Mouse (Mus musculus): Measurements from ENCODE around the gene Ptgfrn.

The Ptgfrn gene

DNA sequence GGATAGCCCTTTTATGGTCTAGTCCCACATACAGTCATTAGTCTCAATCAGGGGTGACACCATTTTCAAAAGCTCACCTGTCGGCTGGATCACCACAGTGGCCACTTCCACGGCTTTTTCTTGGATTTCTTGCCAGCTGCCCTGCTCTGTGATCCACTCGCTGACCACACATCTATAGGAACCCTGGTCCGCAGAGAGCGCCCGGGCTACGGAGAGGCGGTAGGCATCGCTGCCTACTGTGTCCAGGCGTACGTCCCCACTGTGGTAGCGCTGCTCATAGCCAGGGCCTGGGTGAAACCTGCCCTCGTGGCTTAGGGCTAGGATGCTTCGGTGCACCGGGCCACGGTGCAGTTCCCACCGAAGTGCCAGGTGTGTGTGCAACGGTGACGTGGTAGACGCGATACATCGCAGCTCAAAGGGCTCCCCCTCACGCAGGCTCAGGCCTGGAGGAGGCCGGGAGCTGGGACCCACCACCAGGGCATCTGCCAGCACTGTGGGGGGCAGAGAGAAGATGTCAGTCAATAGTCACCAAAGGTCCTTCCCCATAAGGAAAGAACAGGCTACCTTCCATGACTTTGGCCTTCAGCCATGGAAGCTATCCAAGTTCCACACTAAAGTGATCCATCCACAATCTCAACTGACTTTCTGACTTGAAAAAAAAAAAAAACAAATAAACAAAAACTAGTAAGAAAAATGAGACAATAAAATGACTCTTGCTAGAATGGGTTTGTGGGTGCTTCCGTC lies 32.9 kb downstream of the Ptgfrn start:
- DNase-seq = no peak

- no peak for DNase-seq
Measured at GRCm38 (mm10) chr3:101075866-101076265, 34.2 kb downstream of the Ptgfrn start.

DNA sequence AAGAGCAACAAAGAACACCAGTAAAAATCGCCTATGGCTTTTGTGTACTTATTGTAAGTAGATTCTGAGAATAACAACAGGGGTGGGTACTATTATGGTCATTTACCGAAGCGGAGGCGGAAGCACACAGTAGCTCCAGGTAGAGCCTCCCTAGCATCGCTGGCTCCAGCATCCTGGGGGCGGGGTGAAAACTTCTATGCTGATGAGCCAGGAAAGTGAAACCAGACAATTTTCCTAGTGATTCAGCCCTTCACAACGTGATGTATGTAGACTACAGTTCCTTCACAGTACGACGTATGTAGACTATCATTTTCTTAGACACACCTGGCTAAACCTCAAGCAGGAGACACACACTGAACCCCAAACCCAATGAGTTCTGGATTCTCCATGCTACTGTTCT lies 36.7 kb downstream of the Ptgfrn start:
- no peak for DNase-seq

DNA sequence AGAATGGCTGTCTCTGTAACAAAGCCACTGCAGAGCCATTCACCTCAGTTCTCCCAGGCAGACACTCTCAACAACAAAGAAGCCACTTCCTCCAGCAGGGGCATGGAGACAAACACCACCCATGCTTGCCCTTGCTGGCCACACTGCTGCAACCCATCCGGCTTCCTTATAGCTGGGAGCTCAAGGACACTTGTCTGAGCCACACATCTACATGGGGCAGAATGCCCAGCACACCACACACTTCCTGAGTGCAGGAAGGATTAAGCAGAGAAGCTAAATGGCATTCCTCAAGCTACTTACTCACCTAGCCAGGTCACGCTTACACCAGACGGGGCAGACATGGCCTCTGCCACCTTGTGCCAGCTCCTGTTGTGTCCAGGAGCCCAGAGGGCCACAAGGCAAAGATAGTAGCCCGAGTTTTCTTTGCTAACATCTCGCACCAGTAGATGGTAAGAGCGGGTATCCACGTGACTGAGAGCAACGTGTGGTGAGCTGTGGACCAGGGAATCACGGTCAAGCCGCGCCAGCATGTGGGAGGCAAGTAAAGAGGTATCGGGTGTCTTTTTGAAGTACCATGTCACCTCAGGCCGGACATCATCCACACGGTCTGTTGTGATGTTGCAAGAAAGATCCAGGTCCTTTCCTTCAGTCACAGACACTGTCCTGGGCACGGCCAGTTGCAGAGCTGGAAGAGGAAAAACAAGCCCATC lies 37.4 kb downstream of the Ptgfrn start:
- no peak for DNase-seq

DNA sequence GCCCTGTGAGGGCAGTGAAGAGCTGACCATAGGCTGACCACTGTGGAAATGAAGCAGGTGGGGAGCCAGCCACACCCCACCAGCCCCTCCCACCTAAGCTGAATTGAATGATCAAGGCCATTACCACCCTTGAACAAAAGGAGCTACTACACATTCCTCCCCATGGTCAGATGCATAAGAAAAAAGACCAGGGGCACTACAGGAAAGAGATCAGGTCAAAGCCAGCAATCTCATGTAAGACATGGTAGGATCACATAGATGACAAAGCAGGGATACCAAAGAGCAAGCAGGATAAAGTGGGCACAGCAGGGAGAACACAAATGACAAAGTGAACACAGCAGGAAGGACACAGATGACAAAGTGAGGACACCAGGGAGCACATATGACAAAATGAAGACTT lies 38.5 kb downstream of the Ptgfrn start:
- no peak for DNase-seq

DNA sequence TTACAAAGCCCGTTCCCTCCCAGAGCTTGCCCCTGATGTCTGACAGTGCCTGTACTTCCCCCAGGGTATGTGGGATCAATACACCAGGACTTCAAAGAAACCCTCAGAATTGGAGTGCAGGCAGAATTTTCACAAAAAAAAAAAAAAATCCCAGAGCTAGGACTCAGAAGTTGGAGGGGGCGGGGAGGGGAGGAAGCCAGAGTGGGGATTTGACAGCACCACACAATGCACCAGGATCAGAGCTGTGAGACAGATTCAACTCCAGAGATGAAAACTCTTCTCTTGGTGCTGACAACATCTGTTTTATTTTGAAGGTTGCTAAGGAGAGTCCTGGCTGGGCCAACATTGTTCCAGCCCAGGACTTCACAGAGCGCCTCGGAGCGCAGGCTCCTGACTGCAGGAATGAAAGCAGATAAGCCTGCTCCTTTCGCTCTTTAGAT lies 39.3 kb downstream of the Ptgfrn start:
- no peak for DNase-seq

- no peak for DNase-seq
Measured at GRCm38 (mm10) chr3:101070230-101070795, 39.8 kb downstream of the Ptgfrn start.

- no peak for DNase-seq
Measured at GRCm38 (mm10) chr3:101068701-101069100, 41.4 kb downstream of the Ptgfrn start.

- no peak for DNase-seq
Measured at GRCm38 (mm10) chr3:101066175-101066574, 43.9 kb downstream of the Ptgfrn start.

- no peak for DNase-seq
Measured at GRCm38 (mm10) chr3:101061865-101062585, 48.1 kb downstream of the Ptgfrn start.

DNA sequence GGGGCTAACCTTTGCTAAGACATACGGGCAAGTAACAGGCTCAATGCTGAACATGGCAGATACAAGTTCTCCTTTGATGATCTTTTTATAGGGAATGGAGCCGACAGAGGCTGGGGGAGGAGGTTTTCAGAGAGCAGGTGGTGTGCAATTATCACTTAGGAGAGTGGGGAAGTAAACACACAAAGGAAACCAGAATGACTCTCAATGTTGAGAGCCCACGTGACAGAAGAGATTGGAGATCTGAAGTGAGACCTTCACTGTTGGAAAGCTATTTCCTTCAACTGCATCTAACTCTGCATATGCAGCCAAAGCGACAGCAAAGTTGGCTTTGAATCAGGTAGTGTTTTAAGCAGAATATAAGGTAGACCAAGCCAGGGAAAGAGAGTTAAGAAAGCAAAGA lies 50.9 kb downstream of the Ptgfrn start:
- DNase-seq = no peak

- DNase-seq = no peak
Measured at GRCm38 (mm10) chr3:101058203-101058602, 51.9 kb downstream of the Ptgfrn start.

DNA sequence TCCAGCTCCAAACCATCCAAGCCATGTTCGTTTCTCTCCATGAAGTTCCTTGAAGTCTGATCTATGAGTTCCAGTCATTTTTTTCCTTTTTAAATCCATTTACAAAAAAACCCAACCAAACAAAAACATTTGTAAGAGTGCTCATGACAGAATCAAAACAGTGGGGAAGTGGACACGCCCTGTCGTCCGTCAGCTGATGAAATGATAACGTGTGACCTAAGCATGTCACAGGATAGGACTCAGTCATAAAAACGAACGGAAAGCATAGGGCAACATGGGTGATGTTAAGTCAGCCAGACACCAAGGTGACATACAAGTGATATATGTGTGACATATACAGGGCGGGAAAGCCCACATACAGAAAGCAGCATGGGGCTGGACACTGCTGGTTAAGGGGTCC lies 54.9 kb downstream of the Ptgfrn start:
- DNase-seq = no peak

DNA sequence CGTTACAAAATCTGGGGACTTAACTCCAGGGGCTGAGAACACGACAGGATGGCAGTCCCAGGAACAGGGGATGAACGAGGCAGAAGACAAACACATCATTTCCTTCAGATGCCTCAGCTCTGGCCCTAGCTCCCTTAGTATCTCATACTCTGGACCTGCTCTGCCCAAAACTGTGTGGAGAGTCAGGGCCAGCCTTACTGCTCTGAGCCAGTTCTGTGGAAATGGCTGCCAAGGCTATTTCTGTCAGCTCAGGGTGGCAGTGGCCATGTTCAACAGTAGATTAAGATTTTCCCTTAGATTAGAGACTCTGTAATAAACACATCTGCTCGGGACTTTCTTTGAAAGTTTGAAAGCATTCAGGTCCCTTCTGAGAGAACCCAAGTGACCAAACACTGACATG lies 58.5 kb downstream of the Ptgfrn start:
- DNase-seq = no peak

GRCm38 (mm10) chr3:101049997-101050396 lies 60.1 kb downstream of the Ptgfrn start:
- DNase-seq = no peak

GRCm38 (mm10) chr3:101048781-101049180 lies 61.3 kb downstream of the Ptgfrn start:
- DNase-seq = no peak

DNA sequence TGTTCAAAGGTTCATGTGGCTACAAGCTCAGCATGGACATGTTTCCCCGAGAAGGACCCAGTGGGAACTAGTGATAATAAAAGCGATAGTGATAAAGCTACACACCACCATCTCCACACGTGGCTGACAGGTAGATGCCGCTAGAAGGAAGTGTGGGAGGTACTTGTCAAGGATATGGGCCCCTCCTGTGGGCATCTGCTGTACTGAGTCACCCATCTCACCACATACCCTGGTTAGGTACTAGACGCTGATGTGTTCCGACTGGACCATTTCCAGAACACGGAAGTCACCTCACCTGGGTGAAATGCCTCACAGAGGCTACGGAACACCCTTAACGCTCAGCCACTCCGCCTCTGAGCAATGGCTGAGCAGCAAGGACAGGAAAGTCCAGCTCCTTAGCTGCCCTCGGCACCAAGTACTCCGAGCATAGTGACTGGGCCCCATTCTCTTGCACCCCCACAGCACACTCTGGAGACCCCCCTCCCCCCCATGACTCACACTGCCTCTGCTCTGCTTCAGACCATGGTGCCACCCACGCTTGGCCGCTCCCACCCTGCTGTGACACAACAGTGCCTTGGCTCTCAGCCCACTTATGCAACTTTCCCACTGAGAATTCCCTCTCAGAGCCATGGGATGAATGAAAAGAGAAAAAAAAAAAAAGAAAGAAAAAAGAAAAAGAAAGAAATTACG lies 62.3 kb downstream of the Ptgfrn start:
- DNase-seq = no peak

- no peak for DNase-seq
Measured at GRCm38 (mm10) chr3:101045431-101045830, 64.6 kb downstream of the Ptgfrn start.

DNA sequence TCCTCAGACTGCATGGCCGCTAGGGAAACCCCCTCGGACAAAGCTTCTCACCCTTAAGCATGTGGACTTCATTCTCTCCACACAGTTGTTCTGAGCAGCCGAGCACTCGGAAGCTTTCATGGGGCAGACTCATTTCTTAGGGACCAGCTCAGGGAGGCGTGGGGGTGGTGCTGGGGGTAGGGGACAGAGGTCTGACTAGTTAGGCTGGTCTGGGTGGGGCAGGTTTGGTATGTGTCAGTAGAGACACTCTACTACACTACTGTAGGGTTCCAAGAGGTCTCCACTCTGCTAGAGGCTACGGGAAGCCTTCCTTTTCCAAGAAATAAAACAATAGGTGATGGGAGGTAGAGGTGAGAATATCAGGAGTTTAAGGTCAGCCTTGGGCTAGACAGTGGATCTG lies 65.4 kb downstream of the Ptgfrn start:
- no peak for DNase-seq

- no peak for DNase-seq
Measured at GRCm38 (mm10) chr3:101041997-101042396, 68.1 kb downstream of the Ptgfrn start.

DNA sequence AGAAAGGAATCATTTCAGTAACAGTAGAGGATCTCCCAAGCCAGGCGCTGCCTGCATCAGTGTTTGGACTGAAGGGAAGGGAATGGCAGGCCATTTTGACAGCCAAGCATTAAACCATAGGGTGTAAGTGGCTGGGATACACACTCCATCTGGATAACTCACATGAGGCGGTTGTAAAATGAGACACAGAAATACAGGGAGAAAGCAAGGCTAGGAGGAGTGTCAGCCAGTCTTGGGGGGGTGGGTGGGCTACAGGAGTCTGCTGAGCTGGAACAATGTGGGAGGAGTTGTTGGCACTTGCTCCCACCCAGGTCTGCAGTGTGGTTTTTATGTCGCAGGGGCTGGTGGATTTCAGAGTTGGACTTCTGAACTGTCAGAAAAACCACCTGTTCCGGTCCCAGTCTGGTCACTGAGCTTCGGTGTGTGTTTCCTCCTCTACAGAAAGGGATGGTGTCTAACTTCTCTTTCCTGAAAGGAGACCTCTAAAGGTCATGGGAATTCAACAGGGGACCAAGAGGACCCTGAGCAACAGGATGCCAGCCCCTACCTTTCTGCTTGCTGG lies 72.0 kb downstream of the Ptgfrn start:
- no peak for DNase-seq

DNA sequence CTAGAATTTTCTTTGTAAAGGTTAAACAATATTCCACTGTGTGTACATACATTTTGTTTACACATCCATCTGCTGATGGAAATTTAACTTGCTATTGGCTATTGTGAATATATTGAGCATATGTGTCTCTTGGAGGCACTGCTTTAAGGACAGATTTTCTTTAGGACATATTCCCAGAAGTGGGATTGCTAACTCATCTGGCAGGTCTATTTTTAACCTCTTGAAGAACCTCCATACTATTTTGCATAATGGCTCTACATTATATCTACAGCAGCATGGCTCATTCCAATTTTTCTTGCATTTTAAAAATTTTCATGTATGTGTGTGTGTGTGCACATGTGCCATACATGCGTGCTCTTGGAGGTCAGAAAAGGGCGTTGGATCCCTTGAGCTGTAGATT lies 74.1 kb downstream of the Ptgfrn start:
- no peak for DNase-seq

GRCm38 (mm10) chr3:101034509-101034908 lies 75.6 kb downstream of the Ptgfrn start:
- no peak for DNase-seq

All from thymus, postnatal 25 days (tissue).